Mouse (Mus musculus): ENCODE measurements around the gene Hormad2.

GRCm38 (mm10) chr11:4461154-4461553 lies 20.2 kb upstream of the Hormad2 start:
- TF ChIP-seq CTCF (conservative IDR thresholded peaks at IDR 0.05; ENCODE audit: low read length) (no peak), NANOG (IDR thresholded peaks at IDR 0.05; ENCODE audit: borderline replicate concordance, low read length) (no peak), POU5F1 (IDR thresholded peaks at IDR 0.05; ENCODE audit: borderline replicate concordance, low read length) (no peak)
